Mouse (Mus musculus) Muller cell, postnatal 12 days (primary cell): ENCODE measurements around the gene Gmppa.

Source experiments
- DNase-seq: peaks from one replicate; pipeline ENCODE4 v3.0.0-alpha.2; 2015; ENCODE audit errors: inconsistent ontology term

The Gmppa gene

GRCm38 (mm10) chr1:75422823-75423471 is 12.8 kb upstream of the Gmppa start:
- peak; percentile 54 for DNase-seq

GRCm38 (mm10) chr1:75423780-75424390 is 11.8 kb upstream of the Gmppa start:
- DNase-seq: no peak

- peak; percentile 65 for DNase-seq
Measured at GRCm38 (mm10) chr1:75425796-75426471, 9.8 kb upstream of the Gmppa start.

- no peak for DNase-seq
Measured at GRCm38 (mm10) chr1:75438782-75439181, 3.1 kb downstream of the Gmppa start.

- no peak for DNase-seq
Measured at GRCm38 (mm10) chr1:75440661-75441060, 4.9 kb downstream of the Gmppa start.

- no peak for DNase-seq
Measured at GRCm38 (mm10) chr1:75441471-75441996, 5.8 kb downstream of the Gmppa start.

GRCm38 (mm10) chr1:75442171-75442570 is 6.4 kb downstream of the Gmppa start:
- DNase-seq: no peak

- no peak for DNase-seq
Measured at GRCm38 (mm10) chr1:75442811-75443210, 7.1 kb downstream of the Gmppa start.

- no peak for DNase-seq
Measured at GRCm38 (mm10) chr1:75443247-75444024, 7.7 kb downstream of the Gmppa start.

- DNase-seq: no peak
Measured at GRCm38 (mm10) chr1:75444208-75444607, 8.5 kb downstream of the Gmppa start.

- DNase-seq: no peak
Measured at GRCm38 (mm10) chr1:75445141-75445701, 9.5 kb downstream of the Gmppa start.

GRCm38 (mm10) chr1:75445751-75446611 is 10.3 kb downstream of the Gmppa start:
- peak; percentile 73 for DNase-seq

- no peak for DNase-seq
Measured at GRCm38 (mm10) chr1:75446656-75447055, 10.9 kb downstream of the Gmppa start.

GRCm38 (mm10) chr1:75447265-75448051 is 11.7 kb downstream of the Gmppa start:
- DNase-seq: no peak

GRCm38 (mm10) chr1:75448052-75448431 is 12.3 kb downstream of the Gmppa start:
- no peak for DNase-seq

- no peak for DNase-seq
Measured at GRCm38 (mm10) chr1:75448937-75449336, 13.2 kb downstream of the Gmppa start.

GRCm38 (mm10) chr1:75449377-75450135 is 13.8 kb downstream of the Gmppa start:
- no peak for DNase-seq

- no peak for DNase-seq
Measured at GRCm38 (mm10) chr1:75450314-75451005, 14.7 kb downstream of the Gmppa start, which contains the start of gene Asic4. Gene Asic4 (plus strand): TSS chr1:75450436.
